Mouse (Mus musculus) limb, embryonic 14.5 days (tissue): ENCODE measurements around the gene Mei1. TPM values are rescaled to one million over a fixed set of nuclear protein-coding genes. Genes with fewer than 3 reads are reported as not detected.
A peak's percentile ranks its signal among the peaks of the same experiment; 100 is the strongest.

Source experiments
- ATAC-seq: fragments of 200-750 bp; cut with Nextera tagmentation; 2 replicates; pipeline ENCODE4 v1.8.0; 2017; ENCODE audit warnings: low read depth, moderate number of reproducible peaks, moderate TSS enrichment; ENCODE audit not compliant: low FRiP score
- DNase-seq: peaks from one replicate; pipeline ENCODE4 v3.0.0-alpha.2; 2015; ENCODE audit warnings: low spot score
- H3K27ac ChIP-seq: fragments of 300-500 bp; sonication (generic); replicated peaks from 2 replicates; pipeline ENCODE4 v1.5.1; 2014; ENCODE audit warnings: low read depth, mild to moderate bottlenecking, low read length, moderate library complexity, mixed read lengths
- H3K27me3 ChIP-seq: fragments of 300-500 bp; sonication (generic); 2 replicates; pipeline ENCODE4 v1.6.1; 2014; ENCODE audit warnings: low read length, mixed read lengths; ENCODE audit not compliant: control insufficient read depth, insufficient read depth
- H3K36me3 ChIP-seq: fragments of 300-500 bp; sonication (generic); 2 replicates; pipeline ENCODE4 v1.6.1; 2014; ENCODE audit warnings: mild to moderate bottlenecking, low read length, moderate library complexity, mixed read lengths; ENCODE audit not compliant: control insufficient read depth, insufficient read depth
- H3K4me1 ChIP-seq: fragments of 300-500 bp; sonication (generic); 2 replicates; pipeline ENCODE4 v1.6.1; 2014; ENCODE audit warnings: antibody characterized with exemption, low read length, mixed read lengths; ENCODE audit not compliant: control insufficient read depth, insufficient read depth
- H3K4me2 ChIP-seq: fragments of 300-500 bp; sonication (generic); replicated peaks from 2 replicates; pipeline ENCODE4 v1.6.1; 2014; ENCODE audit warnings: low read depth, mild to moderate bottlenecking, low read length, moderate library complexity; ENCODE audit not compliant: severe bottlenecking
- H3K4me3 ChIP-seq: fragments of 300-500 bp; sonication (generic); replicated peaks from 2 replicates; pipeline ENCODE4 v1.5.1; 2014; ENCODE audit warnings: low read length
- H3K9ac ChIP-seq: fragments of 300-500 bp; sonication (generic); 2 replicates; pipeline ENCODE4 v1.6.1; 2014; ENCODE audit warnings: mild to moderate bottlenecking, low read depth, low read length, moderate library complexity; ENCODE audit not compliant: severe bottlenecking
- H3K9me3 ChIP-seq: fragments of 300-500 bp; sonication (generic); 2 replicates; pipeline ENCODE4 v1.6.1; 2016; ENCODE audit warnings: low read length; ENCODE audit not compliant: control insufficient read depth
- POLR2A ChIP-seq: fragments of 200-500 bp; IDR thresholded peaks from 2 replicates; pipeline ENCODE4 v1.8.0; 2012; ENCODE audit warnings: inconsistent platforms, mild to moderate bottlenecking, moderate library complexity, borderline replicate concordance; ENCODE audit not compliant: insufficient read depth, insufficient read length; ENCODE audit errors: extremely low read depth
- WGBS: fragments of 180-500 bp; shearing (Covaris S2); extraction: QIAGEN DNeasy Blood & Tissue Kit; methylation state at CpG from one replicate; pipeline ENCODE4 v1.1.7; 2014; 5-methylcytosine and 5-hydroxymethylcytosine counted together
- polyA plus RNA-seq, 2 experiments: library from polyadenylated mRNA; depleted of rRNA in 1 of 2; stranded (reverse) in 1 of 2; unstranded in 1 of 2; fragments of >200 nt; fragmentation: Nextera tagmentation in 1 of 2; extraction: Ambion mirVana in 1 of 2; gene quantifications; 2 replicates each; pipeline versions ENCODE4 v1.2.1 to v1.2.3; 2012 to 2014

Mei1 gene
- polyA plus RNA-seq, 2 experiments: 0.12 to 0.16 TPM

- H3K9ac ChIP-seq: no peak overlapping the region
- no peaks in the 10 kb centered on the region for H3K9me3 ChIP-seq
- no peak for TF ChIP-seq POLR2A
- no peak for DNase-seq
- H3K27me3 ChIP-seq: no peaks in the 10 kb centered on the region
- peaks cover 17% of the 10 kb centered on the region for H3K4me1 ChIP-seq
- H3K4me2 ChIP-seq: no peak overlapping the region
- no peak overlapping the region for H3K27ac ChIP-seq
- WGBS: 82% methylated on average over 12 of the region's 12 CpGs
- H3K36me3 ChIP-seq: 0 out of 2 replicates have a peak, but pooled peaks cover 5% of the 10 kb centered on the region
- H3K4me3 ChIP-seq: no peak overlapping the region
- ATAC-seq: no peak
Observed at GRCm38 (mm10) chr15:82152022-82152421, 82.2 kb downstream of the Mei1 start.

DNA sequence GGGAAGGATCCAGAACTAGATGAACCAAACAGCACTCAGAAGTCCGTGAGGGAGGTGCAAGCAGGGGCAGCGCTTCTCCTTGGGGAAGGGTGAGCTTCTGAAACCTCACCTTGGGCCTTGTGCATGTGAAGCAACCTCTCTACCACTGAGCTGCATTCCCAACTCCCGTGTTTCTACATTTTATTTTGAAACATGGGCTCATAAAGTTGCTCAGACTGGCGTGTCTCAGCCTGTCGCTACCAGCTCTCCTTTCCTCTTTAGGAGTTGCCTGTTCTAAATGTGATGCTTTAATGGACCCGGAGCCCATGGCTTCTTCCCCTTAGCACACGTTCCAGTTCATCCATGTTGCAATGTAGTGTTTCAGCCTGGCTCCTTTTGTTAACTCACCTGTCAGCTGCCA, 82.6 kb downstream of the Mei1 start:
- ATAC-seq (no peak), DNase-seq (no peak)
- no peak overlapping the region for H3K4me3 ChIP-seq
- 0 out of 2 replicates have a peak, but pooled peaks cover 5% of the 10 kb centered on the region for H3K36me3 ChIP-seq
- peaks cover 18% of the 10 kb centered on the region for H3K4me1 ChIP-seq
- H3K27me3 ChIP-seq: no peaks in the 10 kb centered on the region
- no peaks in the 10 kb centered on the region for H3K9me3 ChIP-seq
- H3K27ac ChIP-seq: no peak overlapping the region
- no peak for TF ChIP-seq POLR2A
- H3K4me2 ChIP-seq: no peak overlapping the region
- WGBS: 71% methylated on average over 7 of the region's 7 CpGs
- no peak overlapping the region for H3K9ac ChIP-seq

- Histone ChIP-seq H3K4me1 (peaks cover 29% of the 10 kb centered on the region), H3K27me3 (no peaks in the 10 kb centered on the region)
- no peak for TF ChIP-seq POLR2A
Observed at GRCm38 (mm10) chr15:82156298-82156697, 86.5 kb downstream of the Mei1 start.

DNA sequence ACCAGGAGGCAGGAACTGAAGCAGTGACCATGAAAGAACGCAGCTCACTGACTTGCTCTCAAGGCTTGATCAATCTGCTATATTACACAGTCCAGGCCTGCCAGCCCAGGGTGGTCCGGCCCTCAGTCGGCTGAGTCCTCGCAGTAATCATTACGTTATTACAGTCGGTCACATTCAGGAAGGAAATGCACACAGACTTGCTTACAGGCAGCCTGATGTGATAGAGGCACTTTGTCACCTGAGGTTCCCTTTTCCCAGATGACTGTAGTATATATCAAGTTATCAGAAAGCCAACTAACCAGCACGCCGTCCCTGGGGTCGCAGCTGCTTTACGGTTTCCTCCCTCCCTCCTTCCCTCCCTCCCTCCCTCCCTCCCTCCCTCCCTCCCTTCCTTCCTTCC, 87.1 kb downstream of the Mei1 start:
- 76% methylated on average over 6 of the region's 10 CpGs for WGBS

More at GRCm38 (mm10) chr15:82156298-82156697, 86.5 kb downstream of the Mei1 start:
- no peaks in the 10 kb centered on the region; the same call in 1 of the 2 replicates for H3K36me3 ChIP-seq
- WGBS: 89% methylated on average over 6 of the region's 6 CpGs
- H3K4me2 ChIP-seq: no peak overlapping the region
- no peak overlapping the region for H3K27ac ChIP-seq
- DNase-seq (no peak), ATAC-seq (no peak)
- H3K9me3 ChIP-seq: no peaks in the 10 kb centered on the region
- H3K9ac ChIP-seq: no peak overlapping the region
- H3K4me3 ChIP-seq: no peak overlapping the region

DNA sequence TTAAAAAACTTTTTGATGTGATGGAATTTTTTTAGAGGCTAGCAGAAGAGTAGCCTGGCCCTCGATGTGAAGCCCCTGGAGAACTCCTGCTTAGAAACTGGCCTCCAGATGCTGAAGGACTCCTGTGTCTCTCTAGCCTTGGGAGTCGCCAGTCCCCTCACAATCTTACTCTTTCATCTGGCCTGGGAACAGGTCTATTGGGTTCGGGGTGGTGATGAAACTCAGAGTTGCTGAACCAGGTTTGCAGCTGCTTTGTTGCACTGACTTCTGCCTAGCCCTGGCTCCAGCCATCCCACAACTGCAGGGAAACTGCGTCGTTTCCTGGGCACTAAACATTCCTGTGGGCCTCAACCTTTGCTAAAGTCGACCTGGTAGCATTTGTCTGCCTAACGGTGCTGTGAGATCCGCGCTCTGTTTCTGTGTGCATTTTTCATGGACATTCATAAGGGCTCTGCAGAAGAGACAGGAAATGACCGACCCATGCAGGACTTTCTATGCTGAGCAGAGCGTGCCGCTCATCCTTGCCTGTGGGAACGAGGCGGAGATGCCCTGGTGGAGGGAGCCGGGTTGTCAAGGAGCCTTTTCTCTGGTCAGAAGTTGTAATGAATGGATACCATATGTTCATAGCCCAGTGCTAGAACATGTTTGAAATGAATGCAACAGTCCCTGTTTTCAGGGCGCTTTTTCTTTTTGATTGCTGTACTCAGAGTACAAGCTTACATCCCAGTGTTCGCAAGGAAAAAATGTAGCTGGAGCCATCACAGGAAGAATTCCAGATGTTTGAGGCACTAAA, 88.6 kb downstream of the Mei1 start:
- H3K27ac ChIP-seq: peak overlapping the region; percentile 76
- ATAC-seq (no peak), DNase-seq (no peak)
- 34% methylated on average over 17 of the region's 17 CpGs for WGBS
- no peak overlapping the region for H3K9ac ChIP-seq
- no peaks in the 10 kb centered on the region; the same call in 1 of the 2 replicates for H3K36me3 ChIP-seq
- no peaks in the 10 kb centered on the region for H3K9me3 ChIP-seq
- H3K4me2 ChIP-seq: no peak overlapping the region
- no peaks in the 10 kb centered on the region for H3K27me3 ChIP-seq
- no peak for TF ChIP-seq POLR2A
- peaks cover 25% of the 10 kb centered on the region for H3K4me1 ChIP-seq
- no peak overlapping the region for H3K4me3 ChIP-seq

More for the DNA sequence above, 87.1 kb downstream of the Mei1 start:
- Histone ChIP-seq H3K9ac (no peak overlapping the region), H3K4me2 (no peak overlapping the region), H3K36me3 (no peaks in the 10 kb centered on the region; the same call in 1 of the 2 replicates), H3K4me1 (peaks cover 29% of the 10 kb centered on the region), H3K27ac (no peak overlapping the region), H3K9me3 (no peaks in the 10 kb centered on the region), H3K27me3 (no peaks in the 10 kb centered on the region), H3K4me3 (no peak overlapping the region)
- no peak for ATAC-seq
- DNase-seq: no peak
- TF ChIP-seq POLR2A: no peak

- TF ChIP-seq POLR2A: no peak
- Histone ChIP-seq H3K9me3 (no peaks in the 10 kb centered on the region), H3K4me2 (no peak overlapping the region), H3K4me1 (peaks cover 25% of the 10 kb centered on the region), H3K4me3 (no peak overlapping the region), H3K36me3 (no peaks in the 10 kb centered on the region; the same call in 1 of the 2 replicates), H3K27me3 (no peaks in the 10 kb centered on the region), H3K27ac (0 out of 2 replicates have a peak overlapping the region, but pooled peaks have one; percentile 20), H3K9ac (no peak overlapping the region)
- 79% methylated on average over 9 of the region's 9 CpGs for WGBS
- ATAC-seq (no peak), DNase-seq (no peak)
Observed at GRCm38 (mm10) chr15:82159471-82159870, 89.7 kb downstream of the Mei1 start.
